Mouse (Mus musculus): ENCODE data around the gene Atf3. TPM values are rescaled to one million over a fixed set of nuclear protein-coding genes. Genes with fewer than 3 reads are reported as not detected.

Atf3 gene
- polyA plus RNA-seq, 1 experiment from 2014 or later, result 5.6 TPM

DNA sequence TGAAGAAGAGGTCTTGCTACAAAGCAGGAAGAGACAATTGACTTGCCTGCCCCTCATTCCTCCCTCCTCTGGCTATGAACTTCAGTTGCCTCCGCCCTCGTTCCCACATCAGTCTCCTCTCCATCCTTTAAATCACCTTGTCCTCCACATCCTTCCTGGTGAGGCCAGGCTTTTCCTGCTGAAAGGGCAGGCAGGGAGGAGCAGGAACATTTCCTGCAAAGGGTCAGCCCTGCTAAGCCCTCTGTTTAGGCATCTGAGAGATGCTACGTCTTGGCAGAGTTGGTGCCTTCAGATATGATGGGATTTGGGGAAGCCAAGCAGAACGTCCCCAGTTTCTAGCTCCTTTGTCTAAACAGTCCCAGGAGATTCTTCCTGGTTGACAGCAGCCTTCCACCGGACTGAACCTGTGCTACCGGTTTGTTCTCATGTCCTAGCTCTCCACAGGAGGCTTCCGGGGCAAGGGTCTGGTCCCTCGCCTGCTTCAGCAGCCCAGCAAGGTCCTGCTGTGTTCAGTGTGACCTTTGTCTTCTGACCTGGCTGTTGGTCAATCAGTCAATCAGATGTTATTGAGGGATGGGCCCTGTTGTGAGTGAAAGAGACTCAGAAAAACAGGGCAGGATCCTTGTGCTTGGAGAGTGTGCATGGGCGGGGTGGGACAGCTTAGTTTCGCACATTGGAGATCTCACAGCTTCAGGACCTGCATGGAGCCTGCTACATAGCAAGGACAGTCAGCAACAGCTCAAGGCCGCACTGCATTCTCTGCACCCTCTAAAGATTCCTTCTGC, 38.9 kb upstream of the Atf3 start:
- Histone ChIP-seq H3K36me3 (ENCODE audit: control insufficient read depth, insufficient read depth, low read length) (no peaks in the 10 kb centered on the region), H3K27me3 (replicated peaks; ENCODE audit: control insufficient read depth, insufficient read depth, low read length) (no peaks in the 10 kb centered on the region), H3K4me2 (ENCODE audit: low read depth, low read length) (0 out of 2 replicates have a peak overlapping the region, but pooled peaks have one; percentile 7), H3K27ac (ENCODE audit: low read length) (peak overlapping the region; percentile 57), H3K9ac (ENCODE audit: low read depth, low read length) (no peak overlapping the region; the same call in 1 of the 2 replicates), H3K9me3 (ENCODE audit: control insufficient read depth, low read length) (no peaks in the 10 kb centered on the region), H3K4me1 (ENCODE audit: control insufficient read depth, insufficient read depth, low read length) (peaks cover 7% of the 10 kb centered on the region), H3K4me3 (ENCODE audit: low read length) (no peak overlapping the region)
- 48% methylated on average over 11 of the region's 11 CpGs for WGBS
- ATAC-seq, result peak; percentile 89

DNA sequence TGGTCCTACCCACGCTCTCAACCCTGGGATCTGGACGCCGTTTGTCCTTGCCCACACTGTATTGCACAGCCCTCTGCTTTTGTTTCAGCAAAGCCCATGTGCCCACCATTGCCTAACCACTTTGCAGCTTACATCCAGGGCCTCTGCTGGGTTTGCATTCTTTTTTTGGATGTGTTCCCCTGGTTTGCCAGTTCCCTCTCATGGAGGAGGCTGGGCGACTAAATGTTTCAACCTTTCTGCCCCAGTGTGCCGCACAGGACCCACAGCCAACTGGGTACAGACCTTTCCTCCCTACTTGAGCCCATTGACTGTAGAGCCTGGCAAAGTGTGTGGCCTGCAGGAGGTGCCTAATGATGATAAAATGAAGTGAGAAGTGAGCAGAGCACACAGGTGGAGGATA, 38.3 kb upstream of the Atf3 start:
- no peak overlapping the region for H3K9ac ChIP-seq (ENCODE audit: low read depth, low read length)

DNA sequence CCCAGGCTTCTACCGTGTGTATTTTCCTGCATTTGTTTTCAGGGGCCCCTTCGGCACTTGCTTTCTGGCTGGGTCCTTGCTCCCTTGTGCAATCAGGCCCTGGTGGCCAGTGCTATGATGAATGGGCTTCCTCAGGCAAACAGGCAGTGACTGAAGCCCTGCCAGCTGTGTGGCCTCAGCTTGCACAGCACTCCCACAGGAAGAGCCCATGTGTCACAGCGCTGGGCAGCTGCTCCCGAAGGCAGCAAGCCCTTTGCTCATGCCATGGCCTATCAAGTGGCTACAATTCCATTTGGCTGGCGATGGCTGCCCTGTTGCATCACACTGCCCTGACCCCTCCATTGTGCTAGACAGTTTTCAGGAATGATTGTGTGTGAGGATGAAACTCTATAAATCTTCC, 36.6 kb upstream of the Atf3 start:
- H3K36me3 ChIP-seq (ENCODE audit: control insufficient read depth, insufficient read depth, low read length), result no peaks in the 10 kb centered on the region
- no peaks in the 10 kb centered on the region for H3K9me3 ChIP-seq (ENCODE audit: control insufficient read depth, low read length)
- H3K4me3 ChIP-seq (ENCODE audit: low read length), result no peak overlapping the region
- no peak overlapping the region for H3K4me2 ChIP-seq (ENCODE audit: low read depth, low read length)
- H3K9ac ChIP-seq (ENCODE audit: low read depth, low read length), result no peak overlapping the region
- H3K27ac ChIP-seq (ENCODE audit: low read length), result no peak overlapping the region
- no peak for ATAC-seq
- WGBS, result 58% methylated on average over 5 of the region's 5 CpGs
- H3K4me1 ChIP-seq (ENCODE audit: control insufficient read depth, insufficient read depth, low read length), result peaks cover 7% of the 10 kb centered on the region
- no peaks in the 10 kb centered on the region for H3K27me3 ChIP-seq (replicated peaks; ENCODE audit: control insufficient read depth, insufficient read depth, low read length)

More for the DNA sequence above, 38.3 kb upstream of the Atf3 start:
- Histone ChIP-seq H3K27ac (ENCODE audit: low read length) (no peak overlapping the region; the same call in 1 of the 2 replicates), H3K36me3 (ENCODE audit: control insufficient read depth, insufficient read depth, low read length) (no peaks in the 10 kb centered on the region), H3K9me3 (ENCODE audit: control insufficient read depth, low read length) (no peaks in the 10 kb centered on the region), H3K4me2 (ENCODE audit: low read depth, low read length) (no peak overlapping the region), H3K4me1 (ENCODE audit: control insufficient read depth, insufficient read depth, low read length) (peaks cover 7% of the 10 kb centered on the region), H3K27me3 (replicated peaks; ENCODE audit: control insufficient read depth, insufficient read depth, low read length) (no peaks in the 10 kb centered on the region), H3K4me3 (ENCODE audit: low read length) (no peak overlapping the region)
- 90% methylated on average over 5 of the region's 5 CpGs for WGBS
- ATAC-seq, result peak; percentile 12

DNA sequence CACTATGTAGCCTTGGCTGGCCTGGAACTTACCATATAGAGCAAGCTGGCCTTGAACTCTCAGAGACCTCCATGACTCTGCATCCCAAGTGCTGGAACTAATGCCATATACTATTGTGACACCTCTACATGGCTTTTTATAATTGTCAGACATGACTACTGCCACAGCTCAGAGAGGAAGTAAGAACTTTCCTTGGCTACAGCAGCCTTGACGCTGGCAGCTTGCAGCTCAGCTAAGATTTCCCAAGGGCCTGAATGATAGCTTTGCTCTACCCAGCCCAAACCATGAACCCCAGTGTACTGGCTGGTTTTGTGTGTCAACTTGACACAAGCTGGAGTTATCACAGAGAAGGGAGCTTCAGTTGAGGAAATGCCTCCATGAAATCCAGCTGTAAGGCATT, 35.8 kb upstream of the Atf3 start:
- Histone ChIP-seq H3K4me1 (ENCODE audit: control insufficient read depth, insufficient read depth, low read length) (peaks cover 7% of the 10 kb centered on the region), H3K9me3 (ENCODE audit: control insufficient read depth, low read length) (no peaks in the 10 kb centered on the region), H3K9ac (ENCODE audit: low read depth, low read length) (no peak overlapping the region), H3K4me2 (ENCODE audit: low read depth, low read length) (no peak overlapping the region), H3K27me3 (replicated peaks; ENCODE audit: control insufficient read depth, insufficient read depth, low read length) (no peaks in the 10 kb centered on the region), H3K36me3 (ENCODE audit: control insufficient read depth, insufficient read depth, low read length) (no peaks in the 10 kb centered on the region), H3K27ac (ENCODE audit: low read length) (no peak overlapping the region), H3K4me3 (ENCODE audit: low read length) (no peak overlapping the region)
- 77% methylated on average over 1 of the region's 1 CpGs for WGBS
- ATAC-seq, result no peak

DNA sequence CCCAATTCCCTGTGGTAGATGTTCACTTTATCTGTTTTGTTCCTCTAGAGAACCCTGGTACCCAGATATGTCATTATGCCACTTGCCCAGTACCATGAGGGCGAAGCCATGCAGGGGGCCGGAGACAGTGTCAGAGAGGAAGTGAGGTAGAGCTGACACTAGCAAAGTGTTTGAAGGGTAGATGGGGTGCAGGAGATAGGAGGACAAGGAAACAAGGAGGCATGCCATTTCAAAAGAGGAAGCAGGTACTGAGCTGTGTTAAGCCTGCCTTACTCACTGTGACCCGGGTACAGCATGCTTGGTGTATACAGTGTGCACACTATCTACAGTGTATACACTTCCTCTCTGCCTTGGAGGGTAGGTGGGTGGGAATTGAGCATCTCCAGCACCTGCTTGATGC, 32.1 kb upstream of the Atf3 start:
- H3K27ac ChIP-seq (ENCODE audit: low read length), result no peak overlapping the region
- no peaks in the 10 kb centered on the region for H3K36me3 ChIP-seq (ENCODE audit: control insufficient read depth, insufficient read depth, low read length)
- H3K4me2 ChIP-seq (ENCODE audit: low read depth, low read length), result no peak overlapping the region
- ATAC-seq, result no peak; the same call in 1 of the 2 replicates
- WGBS, result 87% methylated on average over 3 of the region's 3 CpGs
- H3K9me3 ChIP-seq (ENCODE audit: control insufficient read depth, low read length), result no peaks in the 10 kb centered on the region
- no peaks in the 10 kb centered on the region for H3K4me1 ChIP-seq (ENCODE audit: control insufficient read depth, insufficient read depth, low read length)
- no peaks in the 10 kb centered on the region for H3K27me3 ChIP-seq (replicated peaks; ENCODE audit: control insufficient read depth, insufficient read depth, low read length)
- no peak overlapping the region for H3K9ac ChIP-seq (ENCODE audit: low read depth, low read length)
- no peak overlapping the region for H3K4me3 ChIP-seq (ENCODE audit: low read length)

DNA sequence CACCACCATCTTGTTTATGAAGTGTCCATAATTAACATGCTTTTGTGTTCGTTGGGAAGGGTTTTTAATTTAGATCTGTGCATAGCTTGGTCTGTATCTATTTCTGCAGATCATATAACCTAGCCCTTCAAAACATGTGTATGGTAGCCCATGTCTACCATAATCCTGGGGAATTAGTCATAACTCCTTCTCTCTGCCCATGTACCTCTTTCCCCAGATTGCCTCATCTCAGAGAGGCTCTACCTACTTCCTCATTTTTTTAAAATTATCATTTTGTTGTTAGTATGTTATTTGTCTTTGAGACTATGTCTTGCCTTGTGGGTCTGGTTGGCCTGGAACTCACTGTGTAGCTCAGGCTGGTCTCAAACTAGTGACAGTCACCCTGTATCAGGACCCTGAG, 30.6 kb upstream of the Atf3 start:
- Histone ChIP-seq H3K36me3 (ENCODE audit: control insufficient read depth, insufficient read depth, low read length) (no peaks in the 10 kb centered on the region), H3K4me2 (ENCODE audit: low read depth, low read length) (no peak overlapping the region), H3K4me3 (ENCODE audit: low read length) (no peak overlapping the region), H3K27ac (ENCODE audit: low read length) (no peak overlapping the region), H3K27me3 (replicated peaks; ENCODE audit: control insufficient read depth, insufficient read depth, low read length) (no peaks in the 10 kb centered on the region), H3K9ac (ENCODE audit: low read depth, low read length) (no peak overlapping the region), H3K4me1 (ENCODE audit: control insufficient read depth, insufficient read depth, low read length) (no peaks in the 10 kb centered on the region), H3K9me3 (ENCODE audit: control insufficient read depth, low read length) (no peaks in the 10 kb centered on the region)
- no peak for ATAC-seq
- 73% methylated on average over 1 of the region's 1 CpGs for WGBS

DNA sequence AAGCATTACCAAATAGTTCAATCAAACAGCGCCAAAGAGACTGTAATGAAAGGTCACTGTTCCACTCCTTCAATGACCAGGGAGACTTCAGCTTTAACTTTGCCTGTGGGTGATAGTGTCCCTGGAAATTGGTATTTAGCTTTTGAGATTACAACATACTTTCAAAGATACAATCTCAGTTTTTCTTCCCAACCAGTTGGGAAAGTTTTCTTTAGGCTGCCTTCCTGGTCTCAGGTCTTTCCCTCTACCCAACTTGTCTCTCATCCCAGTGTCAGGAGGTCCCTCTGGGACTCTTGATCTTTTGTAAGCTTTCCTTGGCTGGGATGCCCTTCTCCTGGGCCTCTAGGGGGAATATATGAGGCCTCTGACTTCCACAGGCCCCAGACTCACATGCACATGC, 29.7 kb upstream of the Atf3 start:
- Histone ChIP-seq H3K27ac (ENCODE audit: low read length) (no peak overlapping the region), H3K36me3 (ENCODE audit: control insufficient read depth, insufficient read depth, low read length) (no peaks in the 10 kb centered on the region), H3K4me1 (ENCODE audit: control insufficient read depth, insufficient read depth, low read length) (no peaks in the 10 kb centered on the region), H3K9ac (ENCODE audit: low read depth, low read length) (no peak overlapping the region), H3K27me3 (replicated peaks; ENCODE audit: control insufficient read depth, insufficient read depth, low read length) (no peaks in the 10 kb centered on the region), H3K4me2 (ENCODE audit: low read depth, low read length) (no peak overlapping the region), H3K4me3 (ENCODE audit: low read length) (no peak overlapping the region), H3K9me3 (ENCODE audit: control insufficient read depth, low read length) (no peaks in the 10 kb centered on the region)
- WGBS, result 98% methylated on average over 1 of the region's 1 CpGs
- ATAC-seq, result no peak

DNA sequence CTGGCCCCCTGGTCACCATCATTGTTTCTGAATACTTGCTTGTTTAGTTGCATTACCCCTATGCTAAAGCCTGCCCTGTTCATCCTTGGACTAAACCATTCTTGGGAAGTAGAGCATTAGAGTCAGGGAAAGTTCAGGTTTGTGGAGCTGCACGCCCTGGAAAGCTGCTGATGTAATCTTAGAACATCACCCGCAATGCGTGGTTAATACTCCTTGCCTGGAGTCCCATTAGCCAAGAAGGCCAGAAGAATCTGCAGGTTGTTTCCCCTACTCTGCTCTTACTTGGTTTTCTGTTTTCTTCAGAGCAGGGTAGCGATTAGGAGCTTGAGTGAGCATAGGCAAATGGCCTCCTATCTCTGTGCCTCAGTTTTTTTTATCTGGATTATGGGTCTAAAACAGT, 26.0 kb upstream of the Atf3 start:
- Histone ChIP-seq H3K9ac (ENCODE audit: low read depth, low read length) (no peak overlapping the region), H3K27me3 (replicated peaks; ENCODE audit: control insufficient read depth, insufficient read depth, low read length) (no peaks in the 10 kb centered on the region), H3K27ac (ENCODE audit: low read length) (no peak overlapping the region), H3K4me1 (ENCODE audit: control insufficient read depth, insufficient read depth, low read length) (no peaks in the 10 kb centered on the region), H3K4me2 (ENCODE audit: low read depth, low read length) (no peak overlapping the region), H3K36me3 (ENCODE audit: control insufficient read depth, insufficient read depth, low read length) (no peaks in the 10 kb centered on the region), H3K4me3 (ENCODE audit: low read length) (no peak overlapping the region), H3K9me3 (ENCODE audit: control insufficient read depth, low read length) (no peaks in the 10 kb centered on the region)
- 89% methylated on average over 4 of the region's 4 CpGs for WGBS
- no peak for ATAC-seq

DNA sequence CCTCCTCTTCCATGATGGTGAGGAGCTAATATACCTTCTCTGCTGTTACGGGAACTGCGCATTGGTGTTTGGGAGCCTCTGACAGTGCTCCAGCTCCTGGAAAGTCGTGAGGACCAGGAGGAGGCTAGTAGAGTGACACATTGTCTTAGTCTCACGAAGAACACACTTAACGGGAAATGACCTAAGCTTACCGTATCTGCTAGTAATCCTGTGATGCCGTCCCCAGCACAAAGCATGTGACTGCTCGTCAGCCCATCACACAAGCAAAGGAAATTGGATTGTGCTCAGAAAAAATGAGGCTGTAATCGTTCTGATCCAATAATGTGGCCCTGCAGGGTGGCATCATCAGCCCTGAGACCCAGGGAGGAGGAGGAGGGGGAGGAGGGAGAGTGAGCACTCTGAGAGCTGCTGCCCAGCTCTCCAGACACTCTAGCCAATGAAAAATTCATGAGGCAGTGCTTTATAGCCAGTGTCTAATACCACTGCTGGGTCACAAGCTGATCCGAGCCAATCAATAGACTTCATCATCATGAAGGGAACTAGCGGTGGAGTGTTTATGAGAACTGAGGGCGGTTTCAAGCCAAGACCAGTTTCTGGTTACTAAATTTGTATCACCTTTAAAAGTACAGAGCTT, 24.3 kb upstream of the Atf3 start:
- H3K9me3 ChIP-seq (ENCODE audit: control insufficient read depth, low read length), result no peaks in the 10 kb centered on the region
- H3K36me3 ChIP-seq (ENCODE audit: control insufficient read depth, insufficient read depth, low read length), result no peaks in the 10 kb centered on the region
- WGBS, result 73% methylated on average over 12 of the region's 12 CpGs
- H3K9ac ChIP-seq (ENCODE audit: low read depth, low read length), result no peak overlapping the region
- H3K4me3 ChIP-seq (ENCODE audit: low read length), result no peak overlapping the region
- H3K27me3 ChIP-seq (replicated peaks; ENCODE audit: control insufficient read depth, insufficient read depth, low read length), result no peaks in the 10 kb centered on the region
- no peak for ATAC-seq
- H3K27ac ChIP-seq (ENCODE audit: low read length), result no peak overlapping the region
- no peak overlapping the region for H3K4me2 ChIP-seq (ENCODE audit: low read depth, low read length)
- no peaks in the 10 kb centered on the region for H3K4me1 ChIP-seq (ENCODE audit: control insufficient read depth, insufficient read depth, low read length)
